Mouse (Mus musculus) CH12.LX (cell line): ENCODE results near the gene Tspan14. TPM values are rescaled to one million over a fixed set of nuclear protein-coding genes. Genes with fewer than 3 reads are reported as not detected.

ENCODE experiments used
- DNase-seq: peaks from one replicate; pipeline ENCODE4 v3.0.0-alpha.2; 2013; ENCODE audit errors: extremely low read depth
- H3K27ac ChIP-seq: 2 replicates; pipeline ENCODE4 v1.5.1; 2012; ENCODE audit warnings: low read depth, mild to moderate bottlenecking, control low read depth, moderate library complexity; ENCODE audit not compliant: insufficient read depth
- H3K27me3 ChIP-seq: replicated peaks from 2 replicates; pipeline ENCODE3; 2012; ENCODE audit warnings: inconsistent platforms
- H3K36me3 ChIP-seq, 2 experiments: replicated peaks in 1 of 2; 2 replicates each; pipeline versions ENCODE3 to v1.6.1; 2012; ENCODE audit warnings: inconsistent platforms in 1 of 2, low read length in 1 of 2, mild to moderate bottlenecking in 1 of 2, mixed read lengths in 1 of 2, moderate library complexity in 1 of 2; ENCODE audit not compliant: control insufficient read depth in 1 of 2, insufficient read depth in 1 of 2
- H3K4me1 ChIP-seq, 2 experiments: 2 replicates each; pipeline ENCODE4 v1.6.1; 2012; ENCODE audit warnings: inconsistent platforms in 1 of 2, moderate library complexity in 1 of 2; ENCODE audit not compliant: insufficient read depth in 2 of 2, control insufficient read depth in 1 of 2
- H3K4me2 ChIP-seq: 2 replicates; pipeline ENCODE4 v1.6.1; 2012; ENCODE audit warnings: low read depth, mild to moderate bottlenecking, control low read depth; ENCODE audit not compliant: poor library complexity, insufficient read depth, severe bottlenecking
- H3K4me3 ChIP-seq, 3 experiments: fragments of 150-350 bp in 1 of 3; sonication (generic) in 1 of 3; replicated peaks in 1 of 3; 2 replicates each; pipeline versions ENCODE3 to v1.5.1; 2011 to 2012; ENCODE audit warnings: low read depth in 2 of 3, low read length in 2 of 3, mild to moderate bottlenecking in 2 of 3, moderate library complexity in 2 of 3, control low read depth in 1 of 3, improper control_type of control experiment in 1 of 3, inconsistent platforms in 1 of 3, mixed read lengths in 1 of 3; ENCODE audit not compliant: poor library complexity in 1 of 3
- H3K79me2 ChIP-seq: replicated peaks from 2 replicates; pipeline ENCODE4 v1.6.1; 2012; ENCODE audit warnings: mild to moderate bottlenecking, moderate library complexity; ENCODE audit not compliant: control insufficient read depth, poor library complexity, insufficient read depth, severe bottlenecking; ENCODE audit errors: extremely low read depth
- H3K9ac ChIP-seq: 2 replicates; pipeline ENCODE4 v1.6.1; 2012; ENCODE audit warnings: low read depth, mild to moderate bottlenecking, control low read depth, moderate library complexity; ENCODE audit not compliant: insufficient read depth
- H3K9me3 ChIP-seq: replicated peaks from 2 replicates; pipeline ENCODE3; 2012; ENCODE audit warnings: low read length, inconsistent platforms, mixed read lengths
- CHD1 ChIP-seq: IDR thresholded peaks from 2 replicates; pipeline ENCODE4 v1.6.1; 2012; ENCODE audit warnings: low read depth, low read length, improper control_type of control experiment, inconsistent platforms
- CTCF ChIP-seq, 2 experiments: IDR thresholded peaks in 1 of 2; conservative IDR thresholded peaks in 1 of 2; 2 replicates each; pipeline ENCODE4 v1.5.1; 2011 to 2012; ENCODE audit warnings: low read depth in 2 of 2, low read length in 2 of 2, improper control_type of control experiment in 1 of 2, inconsistent platforms in 1 of 2, mild to moderate bottlenecking in 1 of 2, moderate library complexity in 1 of 2
- ELF1 ChIP-seq: IDR thresholded peaks from 2 replicates; pipeline ENCODE4 v1.6.1; 2014; ENCODE audit warnings: low read depth, mild to moderate bottlenecking, inconsistent platforms, low read length, improper control_type of control experiment
- GABPA ChIP-seq: IDR thresholded peaks from 2 replicates; pipeline ENCODE4 v1.6.1; 2012; ENCODE audit warnings: low read depth, low read length, improper control_type of control experiment, inconsistent platforms; ENCODE audit not compliant: insufficient replicate concordance
- HCFC1 ChIP-seq: IDR thresholded peaks from 2 replicates; pipeline ENCODE4 v1.6.1; 2012; ENCODE audit warnings: low read depth, mild to moderate bottlenecking, inconsistent platforms, low read length, improper control_type of control experiment
- IRF4 ChIP-seq: IDR thresholded peaks from 2 replicates; pipeline ENCODE4 v1.6.1; 2014; ENCODE audit warnings: low read depth, mild to moderate bottlenecking, inconsistent platforms, low read length, improper control_type of control experiment
- JUN ChIP-seq: IDR thresholded peaks from 2 replicates; pipeline ENCODE4 v1.6.1; 2011; ENCODE audit warnings: low read depth, mild to moderate bottlenecking, low read length, improper control_type of control experiment, moderate library complexity; ENCODE audit not compliant: insufficient read depth
- JUND ChIP-seq: conservative IDR thresholded peaks from 2 replicates; pipeline ENCODE4 v1.6.1; 2011; ENCODE audit warnings: low read depth, low read length, improper control_type of control experiment
- MAX ChIP-seq: IDR thresholded peaks from 2 replicates; pipeline ENCODE4 v1.6.1; 2011; ENCODE audit warnings: low read length, improper control_type of control experiment
- MYC ChIP-seq: IDR thresholded peaks from 2 replicates; pipeline ENCODE4 v1.6.1; 2011; ENCODE audit warnings: low read depth, mild to moderate bottlenecking, improper control_type of control experiment, low read length
- PAX5 ChIP-seq: IDR thresholded peaks from 2 replicates; pipeline ENCODE4 v1.6.1; 2012; ENCODE audit warnings: low read length, inconsistent platforms, mixed read lengths
- POLR2AphosphoS2 ChIP-seq: IDR thresholded peaks from 2 replicates; pipeline ENCODE4 v1.6.1; 2011; ENCODE audit warnings: low read depth, low read length, improper control_type of control experiment
- RAD21 ChIP-seq: IDR thresholded peaks from 2 replicates; pipeline ENCODE4 v1.6.1; 2011; ENCODE audit warnings: low read depth, mild to moderate bottlenecking, low read length, improper control_type of control experiment, moderate library complexity
- RCOR1 ChIP-seq: conservative IDR thresholded peaks from 2 replicates; pipeline ENCODE4 v1.6.1; 2012; ENCODE audit warnings: low read depth, mild to moderate bottlenecking, inconsistent platforms, low read length, improper control_type of control experiment
- SIN3A ChIP-seq: IDR thresholded peaks from 2 replicates; pipeline ENCODE4 v1.6.1; 2012; ENCODE audit warnings: low read length, improper control_type of control experiment, inconsistent platforms
- SMC3 ChIP-seq: IDR thresholded peaks from 2 replicates; pipeline ENCODE4 v1.6.1; 2011; ENCODE audit warnings: low read depth, low read length, improper control_type of control experiment
- TCF12 ChIP-seq: IDR thresholded peaks from 2 replicates; pipeline ENCODE4 v1.6.1; 2014; ENCODE audit warnings: low read depth, mild to moderate bottlenecking, inconsistent platforms, low read length, improper control_type of control experiment
- UBTF ChIP-seq: IDR thresholded peaks from 2 replicates; pipeline ENCODE4 v1.6.1; 2012; ENCODE audit warnings: low read depth, mild to moderate bottlenecking, inconsistent platforms, low read length, improper control_type of control experiment, moderate library complexity
- ZC3H11A ChIP-seq: IDR thresholded peaks from 2 replicates; pipeline ENCODE4 v1.6.1; 2012; ENCODE audit warnings: low read depth, mild to moderate bottlenecking, inconsistent platforms, low read length, improper control_type of control experiment
- dilution Hi-C: fragments of 300-500 bp; cut with MboI; formaldehyde crosslinking; loops from 2 replicates; pipeline ENCODE4 v1.14.3; 2020; ENCODE audit warnings: low sequenced_read_pairs; ENCODE audit not compliant: extremely low pct_unique_long_range_greater_than_20kb, extremely low pct_ligation_motif_present
- in situ Hi-C: fragments of 300-500 bp; cut with MboI; formaldehyde crosslinking; loops from 3 replicates; pipeline ENCODE4 v1.14.3; 2019; ENCODE audit warnings: low sequenced_read_pairs, low pct_ligation_motif_present, low pct_unique_long_range_greater_than_20kb, mixed read lengths
- polyA plus RNA-seq: library from polyadenylated mRNA; unstranded; fragments of >175 nt; gene quantifications from 2 replicates; pipeline ENCODE4 v1.2.1, GENCODE M21; 2012; ENCODE audit warnings: low read depth; ENCODE audit not compliant: insufficient read length
- total RNA-seq, 2 experiments: library from RNA; depleted of rRNA; stranded (reverse); fragments of 300-350 nt in 1 of 2; fragments of >200 nt in 1 of 2; gene quantifications; 2 replicates each; pipeline ENCODE4 v1.2.3; 2012 to 2014

Tspan14 gene
- total and polyA plus RNA-seq, 3 experiments = 11.6 to 19.1 (median 14.9) TPM

DNA sequence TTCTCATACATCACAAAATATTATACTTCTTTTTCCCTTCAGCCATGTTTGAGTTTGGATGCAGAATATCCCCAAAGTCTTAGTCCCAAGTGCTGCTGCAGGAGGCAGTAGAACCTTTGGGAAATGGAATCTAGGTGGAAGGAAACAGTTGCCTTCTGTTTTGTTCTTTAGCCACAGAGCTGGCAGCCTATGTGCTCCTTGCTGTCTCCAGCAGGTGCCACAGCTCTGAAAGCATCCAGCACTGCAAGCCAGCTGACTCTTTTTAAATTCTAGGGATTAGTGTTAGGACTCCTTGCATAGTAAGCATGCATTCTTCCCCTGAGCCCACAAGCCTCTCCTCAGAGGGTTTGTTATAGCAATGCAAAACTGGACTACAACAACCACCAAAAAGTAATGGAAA, 55.1 kb downstream of the Tspan14 start:
- no peaks in the 10 kb centered on the region for H3K9me3 ChIP-seq
- in situ Hi-C loops = loop anchor here (10.0 kb wide), 1 partner anchor 123 kb away; no protein-coding TSS in a partner anchor
- H3K27ac ChIP-seq = no peak overlapping the region
- dilution Hi-C loops = no loop called here
- H3K4me3 ChIP-seq = no peak overlapping the region
- DNase-seq = no peak
- TF ChIP-seq JUND (no peak), RCOR1 (no peak), SIN3A (no peak), MAX (no peak), GABPA (no peak), CTCF (conservative IDR thresholded peaks at IDR 0.05 in 1 of 2, IDR thresholded peaks at IDR 0.05 in 1 of 2; ENCODE audit: low read depth in 2 of 2, low read length in 2 of 2) (no peak), HCFC1 (no peak), RAD21 (no peak), ZC3H11A (no peak), PAX5 (no peak), IRF4 (no peak)
- H3K79me2 ChIP-seq = no peaks in the 10 kb centered on the region
- no peak overlapping the region for H3K9ac ChIP-seq
- H3K4me2 ChIP-seq = no peak overlapping the region
- peaks cover 81 to 93% of the 10 kb centered on the region in 2 experiments for H3K36me3 ChIP-seq
- no peaks in the 10 kb centered on the region for H3K27me3 ChIP-seq
- H3K4me1 ChIP-seq = no peaks in the 10 kb centered on the region

DNA sequence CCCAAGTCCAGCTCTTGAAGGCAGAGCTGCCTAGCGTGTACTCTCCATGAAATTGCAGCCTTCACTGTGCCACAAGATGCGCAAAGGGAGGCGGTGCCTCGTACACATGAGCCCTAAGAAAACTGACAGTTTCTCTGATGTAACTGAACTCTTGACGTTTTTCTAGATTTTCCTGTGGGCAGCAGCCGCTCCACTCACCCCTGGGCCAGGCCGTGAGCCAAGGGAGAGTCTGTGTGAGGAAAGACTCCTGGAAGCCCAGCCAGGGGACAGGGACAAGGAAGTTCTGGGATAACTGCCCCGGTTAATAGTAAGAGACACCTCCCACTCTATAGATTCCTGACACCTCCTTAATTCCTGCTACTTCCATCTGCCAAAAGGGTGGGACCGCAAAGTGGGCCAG, 57.8 kb downstream of the Tspan14 start:
- H3K4me1 ChIP-seq = no peaks in the 10 kb centered on the region
- H3K79me2 ChIP-seq = no peaks in the 10 kb centered on the region
- in situ Hi-C loops = no loop called here
- no peak overlapping the region for H3K27ac ChIP-seq
- H3K9me3 ChIP-seq = no peaks in the 10 kb centered on the region
- peaks cover 69 to 87% of the 10 kb centered on the region in 2 experiments for H3K36me3 ChIP-seq
- TF ChIP-seq CHD1 (no peak), ELF1 (no peak), SMC3 (no peak), TCF12 (no peak), UBTF (no peak), CTCF (conservative IDR thresholded peaks at IDR 0.05 in 1 of 2, IDR thresholded peaks at IDR 0.05 in 1 of 2; ENCODE audit: low read depth in 2 of 2, low read length in 2 of 2) (no peak), POLR2AphosphoS2 (no peak), MYC (no peak), JUN (no peak)
- dilution Hi-C loops = no loop called here
- no peaks in the 10 kb centered on the region for H3K27me3 ChIP-seq
- no peak for DNase-seq
- H3K4me3 ChIP-seq = no peak overlapping the region
- H3K4me2 ChIP-seq = no peak overlapping the region
- no peak overlapping the region for H3K9ac ChIP-seq
